Mouse (Mus musculus): ENCODE data around the gene Klhdc4. TPM values are rescaled to one million over a fixed set of nuclear protein-coding genes. Genes with fewer than 3 reads are reported as not detected.
A peak's percentile ranks its signal among the peaks of the same experiment; 100 is the strongest.

Gene Klhdc4
- polyA plus RNA-seq, 1 experiment from 2014 or later: 34.3 TPM

- ATAC-seq (ENCODE audit: insufficient read depth, low FRiP score): no peak
- H3K4me2 ChIP-seq (ENCODE audit: low read depth, low read length): no peak overlapping the region
- 58% methylated on average over 5 of the region's 7 CpGs for WGBS
- H3K9me3 ChIP-seq (replicated peaks; ENCODE audit: control insufficient read depth, low read length): no peaks in the 10 kb centered on the region
- no peak overlapping the region for H3K27ac ChIP-seq (ENCODE audit: low read length)
- H3K4me1 ChIP-seq (ENCODE audit: control insufficient read depth, insufficient read depth, low read length): no peaks in the 10 kb centered on the region
- no peak overlapping the region for H3K9ac ChIP-seq (ENCODE audit: low read length)
- no peaks in the 10 kb centered on the region for H3K36me3 ChIP-seq (ENCODE audit: control insufficient read depth, insufficient read depth, low read length)
- no peaks in the 10 kb centered on the region for H3K27me3 ChIP-seq (ENCODE audit: control insufficient read depth, insufficient read depth, low read length)
- no peak overlapping the region for H3K4me3 ChIP-seq (replicated peaks; ENCODE audit: low read length)
Observed at GRCm38 (mm10) chr8:121844765-121845164, 15.4 kb upstream of the Klhdc4 start.

GRCm38 (mm10) chr8:121843184-121843733 is 13.9 kb upstream of the Klhdc4 start:
- H3K4me2 ChIP-seq (ENCODE audit: low read depth, low read length): no peak overlapping the region
- H3K27ac ChIP-seq (ENCODE audit: low read length): no peak overlapping the region
- 78% methylated on average over 3 of the region's 3 CpGs for WGBS
- H3K4me3 ChIP-seq (replicated peaks; ENCODE audit: low read length): no peak overlapping the region
- H3K27me3 ChIP-seq (ENCODE audit: control insufficient read depth, insufficient read depth, low read length): no peaks in the 10 kb centered on the region
- no peak overlapping the region for H3K9ac ChIP-seq (ENCODE audit: low read length)
- no peaks in the 10 kb centered on the region for H3K4me1 ChIP-seq (ENCODE audit: control insufficient read depth, insufficient read depth, low read length)
- no peaks in the 10 kb centered on the region for H3K9me3 ChIP-seq (replicated peaks; ENCODE audit: control insufficient read depth, low read length)
- no peak for ATAC-seq (ENCODE audit: insufficient read depth, low FRiP score)
- no peaks in the 10 kb centered on the region for H3K36me3 ChIP-seq (ENCODE audit: control insufficient read depth, insufficient read depth, low read length)

DNA sequence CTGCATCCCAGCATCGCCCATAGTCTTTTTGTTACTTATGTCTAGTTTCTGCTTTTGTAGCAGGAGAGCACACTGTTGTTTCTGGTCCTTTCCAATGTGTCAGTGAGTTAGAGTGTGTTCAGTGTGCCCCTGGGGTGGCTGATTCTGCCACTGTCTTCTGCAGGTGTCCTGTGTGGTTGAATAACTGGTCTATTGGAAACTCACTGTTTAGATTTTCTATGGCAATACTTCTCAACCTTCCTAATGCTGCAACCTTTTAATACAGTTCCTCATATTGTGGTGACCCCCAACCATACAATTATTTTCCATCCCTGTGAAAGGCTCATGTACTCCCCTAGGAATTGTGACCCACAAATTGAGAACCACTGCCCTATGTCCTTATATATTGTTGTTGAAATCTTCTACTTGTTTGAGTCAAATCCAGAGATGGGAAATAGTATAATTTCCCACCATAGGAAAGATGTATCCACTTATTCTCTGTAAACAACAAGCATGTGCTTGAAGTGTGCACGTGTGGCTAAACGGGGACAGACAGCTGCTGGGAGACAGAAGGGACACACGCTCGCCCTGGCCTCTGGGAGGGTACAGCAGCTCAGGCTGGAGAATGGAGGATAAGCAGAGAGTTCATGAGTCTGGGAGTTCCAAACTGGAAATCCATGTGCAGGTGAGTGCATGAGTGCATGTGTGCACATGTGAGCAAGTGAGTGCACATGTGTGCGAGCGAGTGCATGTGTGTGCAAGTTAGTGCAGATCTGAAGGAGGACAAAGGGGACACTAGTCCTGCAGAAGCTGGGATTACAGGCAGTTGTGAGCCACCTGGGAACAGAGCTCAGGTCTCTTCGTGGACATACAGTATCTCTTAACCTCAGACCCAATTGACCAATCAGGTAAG is 12.9 kb upstream of the Klhdc4 start:
- WGBS: 86% methylated on average over 8 of the region's 8 CpGs
- H3K4me2 ChIP-seq (ENCODE audit: low read depth, low read length): no peak overlapping the region
- no peaks in the 10 kb centered on the region for H3K36me3 ChIP-seq (ENCODE audit: control insufficient read depth, insufficient read depth, low read length)
- ATAC-seq (ENCODE audit: insufficient read depth, low FRiP score): no peak
- no peak overlapping the region for H3K4me3 ChIP-seq (replicated peaks; ENCODE audit: low read length)
- H3K27ac ChIP-seq (ENCODE audit: low read length): no peak overlapping the region
- no peaks in the 10 kb centered on the region for H3K4me1 ChIP-seq (ENCODE audit: control insufficient read depth, insufficient read depth, low read length)
- H3K9ac ChIP-seq (ENCODE audit: low read length): no peak overlapping the region
- H3K27me3 ChIP-seq (ENCODE audit: control insufficient read depth, insufficient read depth, low read length): no peaks in the 10 kb centered on the region
- H3K9me3 ChIP-seq (replicated peaks; ENCODE audit: control insufficient read depth, low read length): no peaks in the 10 kb centered on the region

DNA sequence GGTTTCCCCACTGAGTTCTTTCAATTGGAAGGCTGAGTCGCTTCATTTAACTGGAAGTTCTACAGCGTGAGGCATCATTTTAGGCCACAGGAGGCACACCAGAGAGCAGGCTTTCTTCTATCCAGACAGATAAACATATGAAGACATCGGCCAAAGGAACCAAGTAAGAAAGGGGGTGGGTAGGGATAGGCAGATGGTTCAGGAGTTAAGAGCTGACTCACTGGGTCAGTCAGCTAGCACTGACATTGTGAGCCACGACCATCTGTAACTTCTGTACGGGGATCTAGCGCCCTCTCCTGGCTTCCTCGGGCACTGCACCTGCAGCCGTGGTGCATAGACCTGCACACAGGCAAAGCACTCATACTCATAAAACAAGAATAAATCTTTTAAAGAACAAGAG is 11.9 kb upstream of the Klhdc4 start:
- Histone ChIP-seq H3K9ac (ENCODE audit: low read length) (no peak overlapping the region), H3K27ac (ENCODE audit: low read length) (no peak overlapping the region), H3K27me3 (ENCODE audit: control insufficient read depth, insufficient read depth, low read length) (no peaks in the 10 kb centered on the region), H3K9me3 (replicated peaks; ENCODE audit: control insufficient read depth, low read length) (no peaks in the 10 kb centered on the region), H3K4me1 (ENCODE audit: control insufficient read depth, insufficient read depth, low read length) (no peaks in the 10 kb centered on the region), H3K36me3 (ENCODE audit: control insufficient read depth, insufficient read depth, low read length) (no peaks in the 10 kb centered on the region), H3K4me2 (ENCODE audit: low read depth, low read length) (no peak overlapping the region), H3K4me3 (replicated peaks; ENCODE audit: low read length) (no peak overlapping the region)
- no peak for ATAC-seq (ENCODE audit: insufficient read depth, low FRiP score)
- WGBS: 47% methylated on average over 8 of the region's 8 CpGs

DNA sequence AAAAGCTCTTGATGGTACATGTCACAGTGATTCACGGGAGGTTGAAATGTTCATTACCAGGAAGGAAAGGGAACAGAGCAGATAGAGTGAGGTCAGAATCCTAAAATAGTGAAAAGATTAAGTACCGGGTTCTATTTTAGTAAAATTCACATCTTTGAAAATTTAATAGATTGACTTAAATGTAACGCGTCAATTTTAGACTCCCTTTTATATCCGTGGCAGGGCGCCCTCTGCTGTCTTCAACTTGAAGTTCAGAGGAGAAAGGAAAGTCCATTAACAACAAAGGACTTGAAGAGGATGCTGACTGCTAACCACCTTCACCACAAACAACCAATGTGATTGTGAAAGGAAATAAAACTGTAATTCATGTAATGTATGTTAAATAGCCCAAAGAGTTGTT is 3.1 kb upstream of the Klhdc4 start:
- peaks cover 13% of the 10 kb centered on the region for H3K4me1 ChIP-seq (ENCODE audit: control insufficient read depth, insufficient read depth, low read length)
- no peak for ATAC-seq (ENCODE audit: insufficient read depth, low FRiP score)
- H3K4me3 ChIP-seq (replicated peaks; ENCODE audit: low read length): no peak overlapping the region
- no peak overlapping the region for H3K9ac ChIP-seq (ENCODE audit: low read length)
- H3K4me2 ChIP-seq (ENCODE audit: low read depth, low read length): no peak overlapping the region
- no peak overlapping the region for H3K27ac ChIP-seq (ENCODE audit: low read length)
- H3K27me3 ChIP-seq (ENCODE audit: control insufficient read depth, insufficient read depth, low read length): no peaks in the 10 kb centered on the region
- H3K36me3 ChIP-seq (ENCODE audit: control insufficient read depth, insufficient read depth, low read length): no peaks in the 10 kb centered on the region
- no peaks in the 10 kb centered on the region for H3K9me3 ChIP-seq (replicated peaks; ENCODE audit: control insufficient read depth, low read length)
- 17% methylated on average over 6 of the region's 6 CpGs for WGBS

GRCm38 (mm10) chr8:121832061-121832460 is 2.7 kb upstream of the Klhdc4 start:
- 79% methylated on average over 2 of the region's 2 CpGs for WGBS
- Histone ChIP-seq H3K4me3 (replicated peaks; ENCODE audit: low read length) (no peak overlapping the region), H3K9ac (ENCODE audit: low read length) (no peak overlapping the region; the same call in 1 of the 2 replicates), H3K4me1 (ENCODE audit: control insufficient read depth, insufficient read depth, low read length) (peaks cover 13% of the 10 kb centered on the region), H3K4me2 (ENCODE audit: low read depth, low read length) (no peak overlapping the region), H3K36me3 (ENCODE audit: control insufficient read depth, insufficient read depth, low read length) (no peaks in the 10 kb centered on the region), H3K27me3 (ENCODE audit: control insufficient read depth, insufficient read depth, low read length) (no peaks in the 10 kb centered on the region), H3K27ac (ENCODE audit: low read length) (no peak overlapping the region), H3K9me3 (replicated peaks; ENCODE audit: control insufficient read depth, low read length) (no peaks in the 10 kb centered on the region)
- no peak for ATAC-seq (ENCODE audit: insufficient read depth, low FRiP score)

DNA sequence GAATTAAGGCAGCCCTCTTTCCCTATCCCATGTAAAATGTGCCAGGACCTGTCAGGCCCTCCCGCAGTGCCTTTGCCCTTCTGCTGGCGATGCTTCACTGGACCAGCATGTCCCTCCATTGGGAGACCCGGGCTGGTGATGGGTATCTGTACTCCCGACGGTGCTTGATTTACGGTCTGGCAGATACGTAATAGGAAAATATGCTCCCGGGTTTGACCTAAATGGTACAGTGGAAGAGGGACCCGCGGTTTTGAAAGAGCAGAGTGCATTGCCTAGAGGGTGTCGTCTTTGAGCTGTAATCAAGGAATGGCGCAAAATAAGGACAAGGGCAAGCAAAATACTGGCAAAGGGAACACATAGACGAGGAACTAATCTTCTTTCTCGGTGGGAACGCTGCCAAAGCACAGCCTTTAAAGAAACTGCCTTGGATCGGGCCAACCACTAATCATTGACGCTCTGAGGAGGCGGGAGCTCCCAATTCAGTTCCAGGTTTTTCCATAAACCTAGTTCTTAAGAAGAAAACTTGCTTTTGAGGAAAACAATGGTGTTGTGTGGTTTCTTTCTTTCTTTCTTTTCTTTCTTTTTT is 501 bp upstream of the Klhdc4 start:
- Histone ChIP-seq H3K4me1 (ENCODE audit: control insufficient read depth, insufficient read depth, low read length) (peaks cover 13% of the 10 kb centered on the region), H3K9me3 (replicated peaks; ENCODE audit: control insufficient read depth, low read length) (no peaks in the 10 kb centered on the region), H3K4me2 (ENCODE audit: low read depth, low read length) (peak overlapping the region; percentile 96), H3K27ac (ENCODE audit: low read length) (peak overlapping the region; percentile 49; the same call in 1 of the 2 replicates), H3K27me3 (ENCODE audit: control insufficient read depth, insufficient read depth, low read length) (no peaks in the 10 kb centered on the region), H3K36me3 (ENCODE audit: control insufficient read depth, insufficient read depth, low read length) (no peaks in the 10 kb centered on the region), H3K9ac (ENCODE audit: low read length) (peak overlapping the region; percentile 93), H3K4me3 (replicated peaks; ENCODE audit: low read length) (peak overlapping the region; percentile 92)
- peak; percentile 72; the same call in 1 of the 2 replicates for ATAC-seq (ENCODE audit: insufficient read depth, low FRiP score)
- WGBS: 18% methylated on average over 18 of the region's 18 CpGs

DNA sequence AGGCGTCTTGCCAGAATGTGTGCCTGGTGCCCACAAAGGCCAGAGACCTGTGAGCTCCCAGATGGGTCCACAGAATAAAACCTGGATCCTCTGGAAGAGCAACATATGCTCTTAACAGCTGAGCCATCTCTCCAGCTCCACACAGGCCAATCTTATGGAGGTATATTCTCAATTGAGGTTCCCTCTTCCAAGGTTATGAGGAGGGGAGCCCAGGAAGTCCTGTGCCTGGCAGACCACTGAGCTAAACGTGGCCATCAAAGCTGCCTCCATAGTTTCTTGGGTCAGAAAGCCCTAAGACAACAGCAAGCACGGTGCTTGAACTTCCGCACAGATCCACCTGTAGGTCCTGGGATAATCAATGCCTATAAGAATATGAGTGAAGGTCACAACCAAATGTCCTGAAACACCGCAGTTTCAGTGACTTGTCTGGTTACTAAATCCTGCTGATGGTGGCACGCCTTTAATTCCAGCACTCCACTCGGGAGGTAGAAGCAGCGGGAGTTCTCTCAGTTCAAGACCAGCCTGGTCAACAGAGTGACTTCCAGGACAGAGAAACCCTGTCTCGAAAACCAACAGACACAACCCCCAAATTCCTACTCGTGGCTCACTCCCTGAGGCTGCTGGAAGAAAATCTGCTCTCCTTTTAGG is 869 bp downstream of the Klhdc4 start:
- Histone ChIP-seq H3K36me3 (ENCODE audit: control insufficient read depth, insufficient read depth, low read length) (no peaks in the 10 kb centered on the region), H3K9me3 (replicated peaks; ENCODE audit: control insufficient read depth, low read length) (no peaks in the 10 kb centered on the region), H3K4me2 (ENCODE audit: low read depth, low read length) (peak overlapping the region; percentile 96), H3K27me3 (ENCODE audit: control insufficient read depth, insufficient read depth, low read length) (no peaks in the 10 kb centered on the region), H3K4me3 (replicated peaks; ENCODE audit: low read length) (peak overlapping the region; percentile 92), H3K27ac (ENCODE audit: low read length) (no peak overlapping the region), H3K4me1 (ENCODE audit: control insufficient read depth, insufficient read depth, low read length) (peaks cover 13% of the 10 kb centered on the region), H3K9ac (ENCODE audit: low read length) (peak overlapping the region; percentile 93)
- ATAC-seq (ENCODE audit: insufficient read depth, low FRiP score): no peak
- WGBS: 33% methylated on average over 10 of the region's 10 CpGs

DNA sequence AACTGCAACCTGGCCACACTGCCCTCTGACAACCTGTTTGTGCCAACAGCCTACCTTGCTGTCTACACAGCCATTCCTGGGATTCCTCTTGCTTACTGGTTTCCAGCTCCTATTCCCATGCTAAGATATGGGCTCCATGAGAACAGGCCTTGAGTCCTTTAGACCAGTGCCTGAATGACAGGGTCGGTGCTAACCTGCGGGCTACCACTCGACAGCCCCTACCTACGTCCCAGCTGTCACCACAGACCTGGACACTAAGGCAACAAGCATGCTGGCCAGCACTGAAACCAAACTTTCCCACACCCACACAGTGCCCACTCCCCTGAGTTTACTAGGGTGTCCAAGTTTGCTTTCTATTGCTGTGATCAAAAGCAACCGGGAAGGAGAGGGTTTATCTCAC is 1.6 kb downstream of the Klhdc4 start:
- no peak overlapping the region for H3K4me3 ChIP-seq (replicated peaks; ENCODE audit: low read length)
- H3K27me3 ChIP-seq (ENCODE audit: control insufficient read depth, insufficient read depth, low read length): no peaks in the 10 kb centered on the region
- no peaks in the 10 kb centered on the region for H3K9me3 ChIP-seq (replicated peaks; ENCODE audit: control insufficient read depth, low read length)
- H3K9ac ChIP-seq (ENCODE audit: low read length): no peak overlapping the region
- peaks cover 13% of the 10 kb centered on the region for H3K4me1 ChIP-seq (ENCODE audit: control insufficient read depth, insufficient read depth, low read length)
- H3K36me3 ChIP-seq (ENCODE audit: control insufficient read depth, insufficient read depth, low read length): no peaks in the 10 kb centered on the region
- no peak overlapping the region for H3K4me2 ChIP-seq (ENCODE audit: low read depth, low read length)
- no peak for ATAC-seq (ENCODE audit: insufficient read depth, low FRiP score)
- 90% methylated on average over 5 of the region's 5 CpGs for WGBS
- H3K27ac ChIP-seq (ENCODE audit: low read length): no peak overlapping the region

Measured in stomach, embryonic 16.5 days (tissue).